Mouse (Mus musculus) CD4-positive, CD25-positive, alpha-beta regulatory T cell, adult 2 months (primary cell): ENCODE results near the gene Zfp60.
A peak's percentile ranks its signal among the peaks of the same experiment; 100 is the strongest.
"Not testable (repeated sequence)": the region's sequence is repeated elsewhere in the genome, so short reads cannot be mapped to it uniquely, and the experiment has no call there.

Experiments used
- DNase-seq: peaks from one replicate; pipeline ENCODE4 v3.0.0-alpha.2; 2012; ENCODE audit warnings: low read depth, low spot score

Gene Zfp60

GRCm38 (mm10) chr7:27793865-27794264, 62.7 kb downstream of the Zfp60 start:
- not testable (repeated sequence) for DNase-seq

- no peak for DNase-seq
Observed at GRCm38 (mm10) chr7:27794566-27794965, 63.4 kb downstream of the Zfp60 start.

DNA sequence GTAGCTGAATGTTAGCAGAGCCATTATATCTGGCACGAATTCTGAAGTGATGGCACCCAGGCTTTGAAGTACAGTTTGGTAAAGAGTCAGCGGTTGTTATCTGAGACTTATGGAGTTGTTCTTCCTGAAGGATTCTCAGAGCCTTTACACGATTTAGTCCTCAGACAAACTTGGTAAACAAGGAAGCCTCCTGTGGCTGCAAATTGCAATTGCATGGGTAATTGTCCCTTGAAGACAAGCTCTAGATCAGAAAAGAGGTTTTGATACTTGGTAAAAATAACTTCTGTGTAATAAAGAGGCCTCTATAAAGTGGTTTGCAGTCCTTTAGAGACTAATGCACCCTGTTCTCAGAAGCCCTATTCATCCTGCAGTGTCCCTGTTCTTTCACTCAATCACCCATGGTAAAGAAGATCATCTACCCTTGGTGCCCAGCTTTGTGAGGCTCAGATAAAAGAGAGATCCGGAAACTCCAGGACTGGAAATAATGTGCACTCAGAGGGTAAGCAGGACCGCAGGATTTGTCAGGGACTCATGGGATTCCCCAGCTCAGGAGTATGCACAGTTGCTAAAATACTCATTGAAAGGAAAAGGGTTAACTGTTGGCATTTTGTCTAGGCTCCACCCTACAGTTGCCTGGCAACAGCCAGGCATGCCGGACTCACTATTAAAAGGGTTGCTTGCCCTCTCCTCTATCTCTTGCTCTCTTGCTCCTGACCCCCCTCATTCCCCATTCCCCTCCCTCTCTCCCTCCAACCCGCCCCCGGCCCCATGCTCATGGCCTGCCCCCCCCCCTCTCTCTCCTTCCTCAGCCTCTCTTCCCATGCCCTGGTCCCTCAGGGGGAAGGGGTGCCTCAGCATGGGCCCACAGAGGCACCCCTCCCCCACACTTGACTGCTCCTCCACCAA, 67.0 kb downstream of the Zfp60 start:
- DNase-seq, result no peak

GRCm38 (mm10) chr7:27801137-27801536, 69.9 kb downstream of the Zfp60 start:
- peak; percentile 15 for DNase-seq

DNA sequence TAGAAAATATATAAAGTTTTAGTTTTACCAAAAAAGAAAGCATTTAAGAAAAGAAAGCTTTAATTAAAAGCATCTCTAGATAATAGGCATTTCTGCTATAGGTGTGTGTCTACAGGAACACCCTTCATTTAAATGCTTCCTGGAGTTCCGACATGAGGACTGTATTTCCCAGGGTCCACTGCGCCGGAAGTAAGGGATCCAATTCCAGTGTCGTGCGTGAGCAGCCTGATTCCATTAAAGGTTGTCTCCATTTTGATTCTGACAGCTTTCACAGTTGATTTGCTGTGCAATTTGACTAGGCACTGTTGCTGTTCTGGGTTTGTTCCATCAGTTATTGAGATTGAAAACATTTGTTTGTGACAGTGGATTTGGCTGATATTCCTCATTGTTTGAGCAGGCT, 71.8 kb downstream of the Zfp60 start:
- DNase-seq, result no peak
